Mouse (Mus musculus): Measurements from ENCODE around the gene Babam2. TPM values are rescaled to one million over a fixed set of nuclear protein-coding genes. Genes with fewer than 3 reads are reported as not detected.
"Not testable (repeated sequence)": the region's sequence is repeated elsewhere in the genome, so short reads cannot be mapped to it uniquely, and the experiment has no call there.

The Babam2 gene
- polyA plus RNA-seq, 1 experiment = 70.1 TPM

DNA sequence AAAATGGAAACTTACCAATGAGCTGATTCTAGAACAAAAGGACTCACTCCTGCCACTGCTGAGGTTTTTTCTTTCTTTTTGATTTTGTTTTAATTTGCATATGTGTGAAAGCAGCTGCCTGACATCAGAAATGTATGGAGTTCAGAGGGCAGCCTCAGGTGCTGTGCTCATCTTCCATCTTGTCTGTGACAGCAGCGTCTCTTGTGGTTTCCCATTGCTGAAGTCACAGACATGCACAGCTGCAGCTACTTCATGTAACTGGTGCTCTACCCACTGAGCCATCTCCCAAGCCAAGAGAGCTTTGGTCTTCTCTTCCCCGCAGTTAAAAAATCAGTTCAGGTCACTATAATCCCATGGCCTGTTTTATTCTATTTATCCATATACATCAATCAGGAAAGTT, 266.4 kb downstream of the Babam2 start:
- Histone ChIP-seq H3K4me3 (ENCODE audit: insufficient read depth, low read depth, low read length) (no peak overlapping the region), H3K4me1 (ENCODE audit: control insufficient read depth, insufficient read depth, insufficient read length, low read length) (no peaks in the 10 kb centered on the region; the same call in 1 of the 2 replicates), H3K27ac (replicated peaks; ENCODE audit: low read depth, low read length) (no peak overlapping the region)

DNA sequence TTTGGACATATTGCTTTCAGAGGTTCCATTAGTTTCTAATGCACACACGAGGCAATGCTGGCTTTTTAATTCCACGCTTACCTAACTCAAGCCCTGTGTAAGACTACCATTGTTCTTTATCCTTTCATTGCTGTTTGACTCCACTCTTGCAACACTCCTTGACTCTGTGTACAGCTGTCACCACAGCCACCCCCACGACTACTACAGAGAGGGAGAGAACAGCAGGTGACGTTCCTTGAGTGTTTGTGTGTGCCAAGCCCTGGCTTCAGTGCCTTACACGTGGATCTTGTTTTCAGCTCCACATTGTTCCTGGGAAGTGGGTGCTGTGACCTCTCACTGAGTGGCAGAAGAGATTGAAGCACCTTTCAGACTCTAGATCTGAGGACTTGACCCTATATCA, 269.3 kb downstream of the Babam2 start:
- no peaks in the 10 kb centered on the region; the same call in 1 of the 2 replicates for H3K4me1 ChIP-seq (ENCODE audit: control insufficient read depth, insufficient read depth, insufficient read length, low read length)
- no peak overlapping the region for H3K27ac ChIP-seq (replicated peaks; ENCODE audit: low read depth, low read length)
- no peak overlapping the region for H3K4me3 ChIP-seq (ENCODE audit: insufficient read depth, low read depth, low read length)

DNA sequence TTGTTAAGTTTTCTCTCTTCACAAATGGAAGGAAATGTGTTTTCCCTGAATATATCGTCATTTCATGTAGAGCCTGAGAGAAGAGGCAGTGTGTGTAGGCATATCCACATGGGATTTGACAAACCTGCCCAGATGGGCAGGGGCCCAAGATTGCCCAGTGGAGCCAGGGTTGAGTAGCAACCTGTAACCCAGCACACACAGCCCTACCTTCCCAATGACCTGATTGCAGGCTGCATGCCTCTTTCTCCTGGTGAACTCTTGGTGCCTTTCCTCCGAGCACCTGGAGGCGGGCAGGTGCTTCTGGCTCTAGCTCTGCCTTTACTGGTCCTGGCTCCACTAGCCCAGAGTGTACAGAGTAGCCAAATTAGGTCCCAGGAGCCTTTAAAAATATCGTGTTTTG, 270.0 kb downstream of the Babam2 start:
- Histone ChIP-seq H3K27ac (replicated peaks; ENCODE audit: low read depth, low read length) (no peak overlapping the region), H3K4me3 (ENCODE audit: insufficient read depth, low read depth, low read length) (no peak overlapping the region), H3K4me1 (ENCODE audit: control insufficient read depth, insufficient read depth, insufficient read length, low read length) (peaks cover 1% of the 10 kb centered on the region)

DNA sequence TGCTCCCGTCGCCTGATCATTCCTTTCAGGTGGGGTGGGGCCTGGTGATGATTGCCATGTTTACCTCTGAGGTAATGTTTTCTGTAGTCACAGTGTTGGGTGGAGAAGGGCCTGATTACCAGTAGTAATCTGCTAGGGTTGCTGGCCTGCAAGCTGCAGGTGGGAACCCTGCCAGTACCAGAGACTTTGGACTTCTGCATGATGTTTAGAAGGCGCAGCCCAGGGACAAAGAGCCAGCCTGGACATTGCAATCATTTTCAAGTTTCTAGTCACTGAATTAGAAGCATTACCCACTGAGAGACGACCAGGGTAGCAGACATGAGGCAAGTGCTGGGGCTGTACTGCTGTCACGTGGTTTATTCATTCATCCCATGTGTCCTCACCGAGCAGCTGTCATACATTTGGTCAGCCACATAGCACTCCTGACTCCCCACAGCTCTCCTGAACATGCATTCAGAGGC, 270.6 kb downstream of the Babam2 start:
- H3K27ac ChIP-seq (replicated peaks; ENCODE audit: low read depth, low read length) = no peak overlapping the region
- no peak overlapping the region for H3K4me3 ChIP-seq (ENCODE audit: insufficient read depth, low read depth, low read length)
- peaks cover 2% of the 10 kb centered on the region for H3K4me1 ChIP-seq (ENCODE audit: control insufficient read depth, insufficient read depth, insufficient read length, low read length)

DNA sequence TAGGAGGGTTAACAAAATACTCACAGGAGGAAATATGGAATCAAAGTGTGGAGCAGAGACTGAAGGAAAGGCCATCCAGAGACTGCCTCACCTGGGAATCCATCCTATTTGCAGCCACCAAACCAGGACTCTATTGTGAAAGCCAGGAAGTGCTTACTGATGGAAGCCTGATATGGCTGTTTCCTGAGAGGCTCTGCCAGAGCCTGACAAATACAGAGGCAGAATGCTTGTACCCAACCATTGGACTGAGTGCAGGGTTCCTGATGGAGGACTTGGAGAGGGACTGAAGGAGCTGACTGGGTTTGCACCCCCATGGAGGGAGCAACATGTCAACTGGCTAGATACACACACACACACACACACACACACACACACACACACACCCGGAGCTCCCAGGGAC, 274.9 kb downstream of the Babam2 start:
- not testable (repeated sequence) for H3K4me3 ChIP-seq (ENCODE audit: insufficient read depth, low read depth, low read length); H3K27ac ChIP-seq (replicated peaks; ENCODE audit: low read depth, low read length); H3K4me1 ChIP-seq (ENCODE audit: control insufficient read depth, insufficient read depth, insufficient read length, low read length)

DNA sequence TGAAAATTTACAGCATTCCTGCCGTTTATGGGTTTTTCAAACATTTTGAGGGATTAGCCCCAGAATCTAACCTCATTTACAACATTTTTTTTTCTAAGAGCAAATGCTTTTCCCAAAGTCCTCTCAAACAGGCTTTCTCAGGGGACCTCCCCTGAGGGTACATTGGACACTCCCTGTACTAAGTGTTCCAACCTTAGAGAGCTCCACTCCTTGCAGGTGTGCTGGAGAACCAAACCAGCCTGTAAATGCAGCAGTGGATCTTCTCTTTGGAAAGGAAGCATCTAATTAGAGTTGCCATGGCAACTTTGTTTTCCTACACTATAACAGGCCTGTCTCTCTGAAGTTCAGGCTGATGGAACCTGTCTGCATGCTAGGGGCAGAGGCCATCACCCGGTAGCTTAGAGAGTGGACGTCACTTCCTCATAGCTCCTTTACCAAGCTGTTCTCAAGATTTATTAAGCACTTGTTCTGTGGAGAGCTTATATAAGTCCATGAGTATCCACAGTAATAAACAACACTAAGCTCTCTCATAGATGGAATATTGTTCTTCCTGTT, 277.2 kb downstream of the Babam2 start:
- Histone ChIP-seq H3K4me1 (ENCODE audit: control insufficient read depth, insufficient read depth, insufficient read length, low read length) (peaks cover 2% of the 10 kb centered on the region; the same call in 1 of the 2 replicates), H3K27ac (replicated peaks; ENCODE audit: low read depth, low read length) (no peak overlapping the region), H3K4me3 (ENCODE audit: insufficient read depth, low read depth, low read length) (no peak overlapping the region)

DNA sequence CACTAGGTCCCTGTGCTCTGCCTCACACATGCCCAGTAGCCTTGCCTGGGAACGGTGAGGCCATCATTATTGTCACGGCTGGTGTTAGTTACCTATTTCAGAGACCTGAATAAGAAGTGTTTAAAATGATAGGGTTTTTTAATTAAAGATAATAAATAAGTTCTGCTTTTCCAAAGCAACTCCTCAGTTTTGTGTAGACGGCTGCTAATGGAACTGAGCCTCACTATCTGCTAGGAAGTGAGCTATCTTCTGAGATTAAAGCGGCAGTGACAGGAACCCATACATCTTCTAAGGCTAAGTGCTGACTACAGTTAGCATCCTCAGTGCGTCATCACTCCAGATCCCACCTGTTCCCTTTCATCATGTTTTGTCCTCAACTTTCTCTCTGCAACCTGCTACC, 284.6 kb downstream of the Babam2 start:
- H3K27ac ChIP-seq (replicated peaks; ENCODE audit: low read depth, low read length) = no peak overlapping the region
- no peak overlapping the region for H3K4me3 ChIP-seq (ENCODE audit: insufficient read depth, low read depth, low read length)
- no peaks in the 10 kb centered on the region for H3K4me1 ChIP-seq (ENCODE audit: control insufficient read depth, insufficient read depth, insufficient read length, low read length)

DNA sequence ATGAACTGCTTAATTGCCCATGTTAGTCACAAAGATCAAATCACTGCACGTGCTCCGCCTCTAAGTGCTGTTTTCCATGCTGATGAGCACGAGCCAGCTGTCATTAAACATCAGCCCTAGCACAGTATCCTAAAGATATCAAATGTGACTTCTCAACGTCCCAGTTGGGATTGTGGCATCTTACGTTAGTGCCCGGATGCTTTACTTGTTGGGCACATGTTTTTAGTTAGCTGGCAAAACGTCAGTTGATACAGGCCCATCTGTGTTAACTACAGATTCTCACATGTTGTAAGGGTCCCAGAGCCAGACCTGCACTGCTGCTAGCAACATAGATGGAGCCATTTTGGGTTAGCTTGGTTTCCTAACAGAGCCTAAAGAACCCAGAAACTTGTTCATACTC, 285.7 kb downstream of the Babam2 start:
- no peak overlapping the region for H3K27ac ChIP-seq (replicated peaks; ENCODE audit: low read depth, low read length)
- no peaks in the 10 kb centered on the region for H3K4me1 ChIP-seq (ENCODE audit: control insufficient read depth, insufficient read depth, insufficient read length, low read length)
- H3K4me3 ChIP-seq (ENCODE audit: insufficient read depth, low read depth, low read length) = no peak overlapping the region

DNA sequence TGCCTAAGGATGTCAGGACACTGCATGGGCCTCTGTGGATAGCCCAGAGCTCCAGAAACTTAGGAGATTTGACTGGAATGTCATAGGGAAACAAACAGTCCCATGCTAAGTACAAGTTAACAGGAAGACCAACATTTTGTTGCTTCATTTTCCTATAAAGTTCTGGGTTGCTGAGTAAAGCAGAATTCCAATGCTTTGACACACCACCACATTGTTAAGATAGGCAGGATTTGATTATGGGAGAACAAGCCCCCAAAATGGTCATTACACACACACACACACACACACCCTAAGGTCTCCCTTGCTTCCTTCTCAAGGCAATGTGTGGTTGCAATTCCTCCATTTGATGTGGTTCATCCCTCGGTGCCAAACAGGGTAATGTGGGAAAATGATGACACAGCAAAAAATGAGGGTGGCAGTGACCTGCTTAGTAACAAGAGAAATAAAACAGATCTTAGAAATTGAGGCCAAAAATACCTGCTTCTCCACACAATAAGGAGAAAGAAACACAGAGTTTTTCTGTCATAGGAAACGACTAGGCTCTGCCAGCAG, 286.4 kb downstream of the Babam2 start:
- H3K4me1 ChIP-seq (ENCODE audit: control insufficient read depth, insufficient read depth, insufficient read length, low read length) = no peaks in the 10 kb centered on the region

DNA sequence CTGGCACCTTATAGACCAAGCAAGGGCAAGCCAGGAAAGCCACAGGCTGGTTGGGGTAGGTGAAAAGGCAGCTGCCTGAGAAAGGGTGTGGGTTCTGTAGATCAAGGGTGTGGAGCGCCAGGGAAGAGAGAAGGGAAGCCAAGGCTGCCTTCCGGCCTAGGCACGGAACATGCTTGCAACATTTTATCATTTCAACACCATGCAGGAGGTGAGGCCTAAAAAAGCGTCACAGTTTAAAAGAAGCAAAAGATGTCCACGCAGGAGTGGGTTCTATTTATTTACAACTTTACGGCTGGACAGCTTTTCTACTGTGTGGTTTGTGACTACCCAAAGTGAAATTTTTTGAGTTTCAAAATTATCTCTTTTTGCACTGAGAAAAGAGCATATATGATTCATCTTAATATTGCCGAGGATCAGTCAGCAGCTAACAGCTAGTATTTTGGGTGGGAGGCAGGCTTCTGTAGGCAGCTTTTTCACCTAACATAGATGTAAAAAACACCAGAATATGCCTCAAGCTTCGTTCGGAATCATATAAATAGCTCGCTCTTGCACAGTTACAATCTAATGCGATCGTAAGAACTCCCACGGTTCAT, 287.0 kb downstream of the Babam2 start:
- Histone ChIP-seq H3K4me3 (ENCODE audit: insufficient read depth, low read depth, low read length) (no peak overlapping the region), H3K4me1 (ENCODE audit: control insufficient read depth, insufficient read depth, insufficient read length, low read length) (no peaks in the 10 kb centered on the region), H3K27ac (replicated peaks; ENCODE audit: low read depth, low read length) (peak overlapping the region; percentile 45)

More for the DNA sequence above, 286.4 kb downstream of the Babam2 start:
- Histone ChIP-seq H3K27ac (replicated peaks; ENCODE audit: low read depth, low read length) (peak overlapping the region; percentile 45), H3K4me3 (ENCODE audit: insufficient read depth, low read depth, low read length) (no peak overlapping the region)

DNA sequence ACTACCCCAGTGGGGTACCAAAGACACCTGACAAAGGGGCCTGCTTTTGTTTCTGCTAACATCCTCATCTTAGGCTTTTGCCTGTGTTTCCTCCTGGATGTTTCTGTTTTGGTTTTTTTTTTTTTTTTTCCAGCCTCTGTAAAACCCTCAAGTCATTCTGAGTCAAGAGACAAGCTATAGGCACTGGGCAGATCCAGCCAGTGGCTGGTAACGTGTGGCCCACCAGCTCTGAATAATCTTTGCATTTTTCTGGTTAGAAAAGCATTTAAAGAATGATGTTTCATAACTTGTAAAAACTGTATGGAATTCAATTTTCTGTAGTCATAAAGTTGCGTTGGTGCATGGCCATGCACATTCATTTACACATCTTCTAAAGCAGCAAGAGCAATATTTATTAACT, 287.5 kb downstream of the Babam2 start:
- no peaks in the 10 kb centered on the region for H3K4me1 ChIP-seq (ENCODE audit: control insufficient read depth, insufficient read depth, insufficient read length, low read length)
- no peak overlapping the region for H3K27ac ChIP-seq (replicated peaks; ENCODE audit: low read depth, low read length)
- no peak overlapping the region for H3K4me3 ChIP-seq (ENCODE audit: insufficient read depth, low read depth, low read length)

DNA sequence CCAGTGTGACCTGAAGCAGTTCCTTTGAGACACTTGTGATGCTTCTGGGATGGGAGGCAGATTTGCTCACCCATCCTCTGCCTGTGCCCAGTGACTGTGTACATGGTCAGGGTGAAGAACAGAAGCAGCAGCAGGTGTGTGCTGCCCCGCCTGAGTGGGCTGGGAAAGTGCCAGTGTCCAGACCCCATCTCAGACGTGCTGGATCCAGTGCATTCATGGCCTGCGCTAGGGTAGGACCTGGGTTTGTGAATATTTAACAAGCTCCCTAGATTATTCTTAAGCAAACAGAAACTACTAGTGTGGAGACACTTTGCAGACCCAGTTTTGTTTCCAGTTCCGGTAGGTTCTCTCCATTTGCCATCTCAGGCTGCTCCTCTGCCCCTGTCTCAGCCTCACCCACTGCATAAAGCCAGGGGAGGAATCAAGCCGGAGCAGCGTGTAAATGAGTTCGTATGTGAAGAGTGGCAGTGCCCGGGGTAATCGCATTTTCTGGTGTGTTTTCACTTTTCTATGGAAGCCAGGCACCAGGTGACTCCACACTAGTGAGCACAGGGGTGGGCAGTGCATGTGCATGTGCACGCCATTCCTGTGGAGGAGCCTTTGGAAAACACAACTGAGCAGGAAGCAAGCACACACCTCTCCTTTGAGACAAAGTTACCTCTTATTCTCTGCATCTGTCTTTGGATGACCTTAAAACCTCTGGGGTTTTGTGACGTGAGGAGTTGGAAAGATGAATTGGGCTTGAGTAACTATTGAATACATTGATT, 290.2 kb downstream of the Babam2 start:
- H3K27ac ChIP-seq (replicated peaks; ENCODE audit: low read depth, low read length) = no peak overlapping the region
- H3K4me3 ChIP-seq (ENCODE audit: insufficient read depth, low read depth, low read length) = no peak overlapping the region
- no peaks in the 10 kb centered on the region for H3K4me1 ChIP-seq (ENCODE audit: control insufficient read depth, insufficient read depth, insufficient read length, low read length)

DNA sequence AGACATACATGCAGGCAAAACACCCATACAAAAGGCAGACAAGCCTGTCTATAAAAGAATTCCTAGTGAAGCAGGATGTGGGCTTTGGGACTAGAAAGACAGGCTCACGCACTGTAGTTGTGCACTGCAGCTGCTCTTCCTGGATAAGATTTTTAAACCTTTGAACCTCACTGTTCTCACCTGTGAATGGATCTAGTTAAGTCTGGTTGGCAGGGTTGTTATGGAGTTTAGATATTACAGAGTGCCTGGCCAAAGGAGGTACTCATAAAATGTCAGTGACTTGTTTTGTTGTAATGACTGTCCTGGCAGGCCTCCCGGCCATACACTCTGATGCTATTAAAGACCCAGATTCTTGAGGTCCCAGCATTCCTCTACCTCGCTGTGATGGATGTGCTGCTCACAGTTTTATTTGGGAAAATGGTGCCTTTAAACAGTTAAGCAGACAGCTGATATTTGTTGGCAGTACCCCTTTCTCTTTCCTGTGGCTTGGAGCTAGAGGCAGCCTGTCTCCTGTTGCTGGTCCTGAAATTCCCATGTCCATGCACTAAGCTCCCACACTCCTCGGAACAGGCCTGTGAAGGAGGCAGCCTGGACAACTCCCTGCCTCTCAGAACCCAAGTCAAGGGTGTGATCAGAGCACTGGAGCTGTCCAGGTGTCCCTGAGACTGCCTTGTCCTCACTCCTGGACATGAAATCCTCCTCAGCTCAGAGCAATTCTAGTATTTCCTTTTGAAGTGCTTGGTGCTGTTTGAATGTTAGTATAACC, 299.9 kb downstream of the Babam2 start:
- Histone ChIP-seq H3K27ac (replicated peaks; ENCODE audit: low read depth, low read length) (no peak overlapping the region), H3K4me3 (ENCODE audit: insufficient read depth, low read depth, low read length) (no peak overlapping the region), H3K4me1 (ENCODE audit: control insufficient read depth, insufficient read depth, insufficient read length, low read length) (no peaks in the 10 kb centered on the region)

DNA sequence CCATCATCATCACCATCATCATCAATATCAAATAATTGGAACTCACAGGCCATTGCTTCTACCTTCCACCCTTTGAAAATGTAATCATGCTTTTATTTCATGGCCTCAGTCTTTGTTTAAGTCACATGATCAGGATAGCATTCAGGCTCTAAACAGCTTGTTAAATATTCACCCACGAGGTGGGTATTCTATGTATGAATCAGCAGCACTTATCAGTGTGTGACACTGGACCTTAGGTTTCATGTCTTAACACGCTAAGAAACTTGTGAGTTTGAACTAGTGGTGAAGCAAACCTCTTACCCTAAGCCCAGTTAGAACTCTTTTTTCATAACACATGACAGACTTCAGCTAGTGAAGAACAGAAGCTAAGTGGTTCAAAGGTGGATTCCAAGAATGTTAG, 301.3 kb downstream of the Babam2 start:
- H3K4me1 ChIP-seq (ENCODE audit: control insufficient read depth, insufficient read depth, insufficient read length, low read length) = no peaks in the 10 kb centered on the region
- no peak overlapping the region for H3K4me3 ChIP-seq (ENCODE audit: insufficient read depth, low read depth, low read length)
- no peak overlapping the region for H3K27ac ChIP-seq (replicated peaks; ENCODE audit: low read depth, low read length)

DNA sequence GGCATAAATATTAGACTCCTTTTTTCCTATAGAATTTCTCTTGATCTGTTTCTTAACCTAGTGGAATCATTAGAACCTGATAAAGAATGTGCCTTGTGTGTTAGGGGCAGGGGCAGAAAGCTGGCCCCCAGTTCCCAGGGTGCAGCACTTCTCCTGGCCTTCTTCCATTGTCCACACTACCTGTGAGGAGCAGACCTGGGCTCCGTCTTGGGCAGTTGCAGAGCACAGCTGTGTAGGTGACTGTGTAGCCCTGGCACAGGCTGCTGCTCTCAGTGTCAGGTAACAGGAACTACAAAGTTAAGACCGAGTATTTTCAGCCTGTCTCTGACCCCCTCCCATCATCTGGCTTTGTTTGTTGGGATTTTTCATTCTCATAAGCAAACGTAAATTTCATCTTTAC, 302.6 kb downstream of the Babam2 start:
- H3K27ac ChIP-seq (replicated peaks; ENCODE audit: low read depth, low read length) = no peak overlapping the region
- no peaks in the 10 kb centered on the region for H3K4me1 ChIP-seq (ENCODE audit: control insufficient read depth, insufficient read depth, insufficient read length, low read length)
- no peak overlapping the region for H3K4me3 ChIP-seq (ENCODE audit: insufficient read depth, low read depth, low read length)

All from brown adipose tissue, adult 24 weeks (tissue).